Mouse (Mus musculus): ENCODE results near the gene Tfpt. TPM values are rescaled to one million over a fixed set of nuclear protein-coding genes. Genes with fewer than 3 reads are reported as not detected.
A peak's percentile ranks its signal among the peaks of the same experiment; 100 is the strongest.

Tfpt gene
- polyA plus RNA-seq, 1 experiment from 2014 or later: 8.1 TPM

DNA sequence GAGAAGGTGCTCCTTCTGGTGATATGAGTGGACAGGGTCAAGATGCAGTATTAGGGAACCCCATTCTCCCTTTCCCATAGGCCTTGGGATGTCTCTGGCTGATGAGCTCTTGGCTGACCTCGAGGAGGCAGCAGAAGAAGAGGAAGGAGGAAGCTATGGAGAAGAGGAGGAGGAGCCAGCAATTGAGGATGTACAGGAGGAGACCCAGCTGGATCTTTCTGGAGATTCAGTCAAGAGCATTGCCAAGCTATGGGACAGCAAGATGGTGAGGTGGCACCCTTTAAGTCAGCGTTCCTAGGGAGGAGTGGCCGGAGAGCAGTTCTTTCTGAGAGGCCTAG lies 718 bp upstream of the Tfpt start:
- H3K9ac ChIP-seq (ENCODE audit: low read depth, low read length): peak overlapping the region; percentile 62
- H3K4me1 ChIP-seq (ENCODE audit: control insufficient read depth, low read depth, low read length): peaks cover 17% of the 10 kb centered on the region
- 48% methylated on average over 3 of the region's 3 CpGs for WGBS (ENCODE audit: insufficient replicate concordance)
- H3K4me2 ChIP-seq (ENCODE audit: low read depth, low read length): peak overlapping the region; percentile 94
- no peaks in the 10 kb centered on the region for H3K27me3 ChIP-seq (ENCODE audit: control insufficient read depth, insufficient read depth, low read depth, low read length)
- H3K27ac ChIP-seq (ENCODE audit: low read length): no peak overlapping the region
- ATAC-seq (ENCODE audit: low read depth): no peak
- H3K4me3 ChIP-seq (ENCODE audit: low read depth, low read length): peak overlapping the region; percentile 72
- H3K9me3 ChIP-seq (replicated peaks; ENCODE audit: control insufficient read depth, low read length): no peaks in the 10 kb centered on the region
- peaks cover 4% of the 10 kb centered on the region; the same call in 1 of the 2 replicates for H3K36me3 ChIP-seq (ENCODE audit: control insufficient read depth, insufficient read depth)

DNA sequence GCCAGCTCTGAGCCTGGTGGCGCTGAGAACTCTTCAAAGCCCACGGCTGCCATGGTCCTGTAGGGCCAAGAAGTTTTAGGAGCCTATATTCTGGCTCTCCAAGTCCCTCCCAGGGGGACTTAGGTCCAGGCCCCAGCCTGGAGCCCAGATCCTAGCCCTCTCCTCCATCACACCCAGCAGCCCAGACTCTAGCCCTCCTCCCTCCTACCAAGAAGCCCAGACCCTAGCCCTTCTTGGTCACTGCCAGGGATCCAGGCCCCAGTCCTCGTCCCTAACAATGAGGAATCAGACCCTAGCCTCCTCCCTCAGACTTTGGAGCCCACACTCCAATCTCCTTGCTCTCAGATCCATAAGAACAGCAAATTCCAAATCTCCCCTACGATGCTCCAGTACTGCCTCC lies 699 bp downstream of the Tfpt start:
- ATAC-seq (ENCODE audit: low read depth): no peak
- WGBS (ENCODE audit: insufficient replicate concordance): 29% methylated on average over 4 of the region's 4 CpGs
- peak overlapping the region; percentile 83 for H3K27ac ChIP-seq (ENCODE audit: low read length)

DNA sequence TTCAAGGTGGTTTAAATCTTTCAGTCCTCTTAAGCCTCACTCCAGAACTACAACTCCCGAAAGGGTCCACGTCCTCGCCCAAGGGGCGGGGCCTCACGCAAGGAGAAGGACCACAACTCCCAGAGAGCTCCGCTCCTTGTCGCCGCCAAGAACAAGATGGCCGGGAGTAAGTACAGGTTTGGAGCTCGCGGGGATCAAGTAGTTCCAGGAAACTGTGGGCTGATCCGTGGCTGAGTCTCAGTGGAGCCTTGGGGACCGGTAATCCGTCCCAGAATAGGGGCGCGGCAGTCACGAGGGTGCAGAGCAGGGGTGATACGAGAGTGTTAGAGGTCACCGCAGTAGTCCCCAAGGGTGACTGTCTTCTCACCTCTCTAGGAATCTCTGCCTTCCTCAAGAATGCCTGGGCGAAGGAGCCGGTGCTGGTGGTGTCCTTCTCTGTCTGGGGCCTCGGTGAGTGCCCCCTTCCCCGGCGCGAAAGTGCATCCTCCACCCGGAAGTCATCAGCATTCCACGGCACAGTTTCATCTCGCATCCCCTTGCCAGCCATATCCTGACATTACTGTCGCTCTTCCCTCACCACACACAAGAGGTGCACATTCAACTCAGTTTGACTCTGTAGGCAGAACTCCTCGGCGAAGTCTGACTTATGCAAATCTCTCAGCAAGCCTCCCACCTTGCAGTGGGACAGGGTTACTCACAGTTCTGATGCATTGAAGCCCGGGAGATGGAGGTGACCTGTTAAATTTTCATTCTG lies 12.3 kb downstream of the Tfpt start, which contains the start of gene Ndufa3:
Ndufa3 (plus strand) TSS at position 132 of the 754 bp plus-strand sequence.
- H3K9me3 ChIP-seq (replicated peaks; ENCODE audit: control insufficient read depth, low read length): no peaks in the 10 kb centered on the region
- H3K27ac ChIP-seq (ENCODE audit: low read length): peak within 1 kb of the TSS; percentile 74
- under 1% methylated on average over 32 of the region's 32 CpGs for WGBS (ENCODE audit: insufficient replicate concordance)
- peak; percentile 96 for ATAC-seq (ENCODE audit: low read depth)
- peak within 1 kb of the TSS; percentile 85 for H3K4me3 ChIP-seq (ENCODE audit: low read depth, low read length)
- no peaks in the 10 kb centered on the region for H3K27me3 ChIP-seq (ENCODE audit: control insufficient read depth, insufficient read depth, low read depth, low read length)
- H3K4me1 ChIP-seq (ENCODE audit: control insufficient read depth, low read depth, low read length): peaks cover 15% of the 10 kb centered on the region
- H3K36me3 ChIP-seq (ENCODE audit: control insufficient read depth, insufficient read depth): peaks cover 11% of the 10 kb centered on the region
- H3K4me2 ChIP-seq (ENCODE audit: low read depth, low read length): peak within 1 kb of the TSS; percentile 76
- H3K9ac ChIP-seq (ENCODE audit: low read depth, low read length): peak within 1 kb of the TSS; percentile 88

More for the DNA sequence above, 699 bp downstream of the Tfpt start:
- peak overlapping the region; percentile 79 for H3K9ac ChIP-seq (ENCODE audit: low read depth, low read length)
- peak overlapping the region; percentile 72 for H3K4me3 ChIP-seq (ENCODE audit: low read depth, low read length)
- H3K4me1 ChIP-seq (ENCODE audit: control insufficient read depth, low read depth, low read length): peaks cover 17% of the 10 kb centered on the region
- H3K36me3 ChIP-seq (ENCODE audit: control insufficient read depth, insufficient read depth): peaks cover 8% of the 10 kb centered on the region
- peak overlapping the region; percentile 94 for H3K4me2 ChIP-seq (ENCODE audit: low read depth, low read length)
- H3K27me3 ChIP-seq (ENCODE audit: control insufficient read depth, insufficient read depth, low read depth, low read length): no peaks in the 10 kb centered on the region
- H3K9me3 ChIP-seq (replicated peaks; ENCODE audit: control insufficient read depth, low read length): no peaks in the 10 kb centered on the region

DNA sequence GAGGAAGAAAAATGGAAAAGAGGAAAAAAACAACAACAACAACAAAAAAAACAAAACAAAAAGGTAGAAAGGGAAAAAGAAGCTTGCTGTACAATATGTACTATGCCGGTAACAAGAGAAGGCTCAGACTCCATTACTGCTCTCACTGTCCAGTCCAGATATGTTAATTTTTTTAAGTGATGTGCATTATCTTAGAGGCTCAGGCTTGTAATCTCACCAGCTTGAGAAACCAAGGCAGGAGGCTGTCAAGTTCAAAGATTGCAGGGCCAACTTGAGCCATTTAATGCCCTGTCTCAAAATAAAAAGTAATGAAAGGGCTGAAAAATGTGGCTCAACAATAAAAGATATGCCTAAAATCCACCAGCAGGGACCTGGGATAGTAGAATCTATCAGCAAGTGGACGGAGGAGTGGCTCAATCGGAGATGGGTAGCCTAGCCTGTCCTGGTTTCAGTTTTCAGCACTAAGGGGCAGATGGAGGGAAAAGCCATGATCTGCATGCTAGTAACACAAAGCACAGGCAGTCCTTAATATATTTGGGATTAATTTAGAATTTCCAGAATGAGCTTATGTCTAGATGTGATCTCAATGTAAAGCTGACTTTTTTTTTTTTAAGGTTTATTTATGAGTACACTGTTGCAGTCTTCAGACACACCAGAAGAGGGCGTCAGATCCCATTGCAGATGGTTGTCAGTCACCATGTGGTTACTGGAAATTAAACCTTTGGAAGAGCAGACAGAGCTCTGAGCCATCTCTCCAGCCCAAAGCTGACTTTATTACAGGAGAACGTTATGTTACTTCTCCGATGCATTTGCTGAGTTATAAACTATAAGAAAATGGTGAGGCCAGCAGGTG lies 13.1 kb downstream of the Tfpt start:
- peak overlapping the region; percentile 31; the same call in 1 of the 2 replicates for H3K9ac ChIP-seq (ENCODE audit: low read depth, low read length)
- H3K27me3 ChIP-seq (ENCODE audit: control insufficient read depth, insufficient read depth, low read depth, low read length): no peaks in the 10 kb centered on the region
- H3K4me2 ChIP-seq (ENCODE audit: low read depth, low read length): peak overlapping the region; percentile 76
- peak overlapping the region; percentile 74; the same call in 1 of the 2 replicates for H3K27ac ChIP-seq (ENCODE audit: low read length)
- WGBS (ENCODE audit: insufficient replicate concordance): 24% methylated on average over 6 of the region's 6 CpGs
- H3K4me1 ChIP-seq (ENCODE audit: control insufficient read depth, low read depth, low read length): peaks cover 15% of the 10 kb centered on the region
- peaks cover 11% of the 10 kb centered on the region for H3K36me3 ChIP-seq (ENCODE audit: control insufficient read depth, insufficient read depth)
- peak overlapping the region; percentile 85 for H3K4me3 ChIP-seq (ENCODE audit: low read depth, low read length)
- no peaks in the 10 kb centered on the region for H3K9me3 ChIP-seq (replicated peaks; ENCODE audit: control insufficient read depth, low read length)
- ATAC-seq (ENCODE audit: low read depth): peak; percentile 19

DNA sequence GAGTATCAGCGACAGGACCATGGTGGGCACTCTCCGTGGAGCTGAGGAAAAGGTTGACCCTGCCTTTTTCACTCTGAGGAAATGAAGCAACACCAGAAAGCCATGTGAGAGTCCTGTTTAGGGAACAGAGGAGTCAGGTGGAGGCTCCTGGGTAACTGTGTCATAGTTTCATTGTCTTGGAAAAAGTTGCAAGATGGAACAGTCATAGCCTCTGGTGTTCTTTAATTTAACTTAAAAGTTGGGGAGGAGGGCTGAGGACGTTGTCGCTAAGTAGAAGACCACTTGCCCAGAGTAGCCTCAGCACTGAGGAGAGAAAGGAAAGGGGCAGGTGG lies 13.7 kb downstream of the Tfpt start, which contains the start of gene Oscar:
Oscar (minus strand) TSS at position 101 of the 332 bp plus-strand sequence.
- Histone ChIP-seq H3K9ac (ENCODE audit: low read depth, low read length) (peak within 1 kb of the TSS; percentile 31; the same call in 1 of the 2 replicates), H3K4me1 (ENCODE audit: control insufficient read depth, low read depth, low read length) (peaks cover 15% of the 10 kb centered on the region), H3K4me2 (ENCODE audit: low read depth, low read length) (peak within 1 kb of the TSS; percentile 76), H3K27ac (ENCODE audit: low read length) (peak within 1 kb of the TSS; percentile 74; the same call in 1 of the 2 replicates), H3K27me3 (ENCODE audit: control insufficient read depth, insufficient read depth, low read depth, low read length) (no peaks in the 10 kb centered on the region), H3K9me3 (replicated peaks; ENCODE audit: control insufficient read depth, low read length) (no peaks in the 10 kb centered on the region), H3K4me3 (ENCODE audit: low read depth, low read length) (peak within 1 kb of the TSS; percentile 85), H3K36me3 (ENCODE audit: control insufficient read depth, insufficient read depth) (peaks cover 10% of the 10 kb centered on the region)
- WGBS (ENCODE audit: insufficient replicate concordance): 51% methylated on average over 4 of the region's 4 CpGs
- no peak for ATAC-seq (ENCODE audit: low read depth)

DNA sequence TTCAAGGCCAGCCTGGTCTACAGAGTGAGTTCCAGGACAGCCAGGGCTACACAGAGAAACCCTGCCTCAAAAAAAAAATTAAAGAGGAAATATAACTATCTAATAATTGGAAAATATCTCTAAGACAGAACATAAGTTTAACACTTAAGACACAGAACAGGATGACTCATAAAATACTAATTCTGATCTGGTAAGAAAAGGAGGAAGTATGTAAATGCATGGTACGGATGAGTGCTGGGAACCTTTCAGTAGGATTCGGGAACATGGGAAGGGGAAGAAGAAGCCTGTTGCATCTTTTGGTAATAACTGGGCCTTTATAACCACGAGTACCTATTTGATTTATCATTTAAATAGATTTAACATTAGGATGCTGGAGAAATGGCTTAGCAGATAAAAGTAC lies 15.7 kb downstream of the Tfpt start:
- no peak for ATAC-seq (ENCODE audit: low read depth)
- no peak overlapping the region for H3K9ac ChIP-seq (ENCODE audit: low read depth, low read length)
- no peak overlapping the region for H3K4me3 ChIP-seq (ENCODE audit: low read depth, low read length)
- no peaks in the 10 kb centered on the region for H3K36me3 ChIP-seq (ENCODE audit: control insufficient read depth, insufficient read depth)
- no peaks in the 10 kb centered on the region for H3K27me3 ChIP-seq (ENCODE audit: control insufficient read depth, insufficient read depth, low read depth, low read length)
- H3K4me1 ChIP-seq (ENCODE audit: control insufficient read depth, low read depth, low read length): peaks cover 15% of the 10 kb centered on the region
- no peak overlapping the region for H3K4me2 ChIP-seq (ENCODE audit: low read depth, low read length)
- 56% methylated on average over 3 of the region's 3 CpGs for whole genome bisulfite sequencing (ENCODE audit: insufficient replicate concordance)
- no peaks in the 10 kb centered on the region for H3K9me3 ChIP-seq (replicated peaks; ENCODE audit: control insufficient read depth, low read length)
- no peak overlapping the region for H3K27ac ChIP-seq (ENCODE audit: low read length)

DNA sequence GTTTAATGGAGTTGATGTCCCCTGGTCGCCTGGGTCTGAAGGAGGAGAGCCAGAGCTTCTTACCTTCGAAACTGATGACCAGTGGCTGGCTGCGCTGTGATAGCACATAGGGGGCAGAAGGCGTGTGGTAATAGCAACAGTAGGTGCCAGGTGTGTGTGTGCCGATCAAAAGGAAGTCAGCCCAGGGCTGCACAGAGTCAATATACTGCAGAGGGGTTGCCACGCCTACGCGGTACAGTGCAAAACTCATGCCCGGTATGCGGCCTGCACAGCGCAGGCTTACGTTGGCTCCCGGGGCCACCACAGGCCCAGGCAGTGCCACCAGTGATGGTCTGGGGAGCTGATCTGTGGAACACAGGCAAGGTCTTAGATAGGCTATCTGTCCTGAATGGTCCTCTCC lies 18.7 kb downstream of the Tfpt start:
- Histone ChIP-seq H3K4me1 (ENCODE audit: control insufficient read depth, low read depth, low read length) (no peaks in the 10 kb centered on the region), H3K27me3 (ENCODE audit: control insufficient read depth, insufficient read depth, low read depth, low read length) (no peaks in the 10 kb centered on the region), H3K27ac (ENCODE audit: low read length) (no peak overlapping the region), H3K4me2 (ENCODE audit: low read depth, low read length) (no peak overlapping the region), H3K9ac (ENCODE audit: low read depth, low read length) (no peak overlapping the region), H3K36me3 (ENCODE audit: control insufficient read depth, insufficient read depth) (no peaks in the 10 kb centered on the region), H3K4me3 (ENCODE audit: low read depth, low read length) (no peak overlapping the region), H3K9me3 (replicated peaks; ENCODE audit: control insufficient read depth, low read length) (no peaks in the 10 kb centered on the region)
- WGBS (ENCODE audit: insufficient replicate concordance): 66% methylated on average over 13 of the region's 13 CpGs
- ATAC-seq (ENCODE audit: low read depth): peak; percentile 30

DNA sequence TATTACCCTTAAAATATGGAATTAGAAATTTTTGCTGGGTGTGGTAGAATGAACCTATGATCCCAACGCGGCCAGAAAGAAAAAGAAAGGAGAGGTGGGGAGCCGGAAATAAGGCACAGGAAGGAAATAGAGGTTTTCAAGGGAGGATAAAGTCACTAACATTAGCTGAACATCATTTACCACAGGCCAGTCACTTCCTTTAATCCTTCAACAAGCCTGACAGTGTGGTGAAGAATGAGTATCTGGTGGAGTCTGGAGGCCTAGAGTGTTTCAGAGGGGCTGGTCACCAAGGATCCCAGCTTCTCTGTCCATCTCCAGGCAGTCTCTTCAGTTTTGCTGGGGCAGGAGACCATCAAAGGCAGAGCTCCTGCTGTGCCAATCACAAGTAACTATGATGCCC lies 19.3 kb downstream of the Tfpt start:
- no peaks in the 10 kb centered on the region for H3K36me3 ChIP-seq (ENCODE audit: control insufficient read depth, insufficient read depth)
- H3K27ac ChIP-seq (ENCODE audit: low read length): no peak overlapping the region
- H3K4me2 ChIP-seq (ENCODE audit: low read depth, low read length): no peak overlapping the region
- WGBS (ENCODE audit: insufficient replicate concordance): 21% methylated on average over 3 of the region's 3 CpGs
- H3K9ac ChIP-seq (ENCODE audit: low read depth, low read length): no peak overlapping the region
- ATAC-seq (ENCODE audit: low read depth): no peak
- no peaks in the 10 kb centered on the region for H3K27me3 ChIP-seq (ENCODE audit: control insufficient read depth, insufficient read depth, low read depth, low read length)
- no peak overlapping the region for H3K4me3 ChIP-seq (ENCODE audit: low read depth, low read length)
- H3K9me3 ChIP-seq (replicated peaks; ENCODE audit: control insufficient read depth, low read length): no peaks in the 10 kb centered on the region
- no peaks in the 10 kb centered on the region for H3K4me1 ChIP-seq (ENCODE audit: control insufficient read depth, low read depth, low read length)

DNA sequence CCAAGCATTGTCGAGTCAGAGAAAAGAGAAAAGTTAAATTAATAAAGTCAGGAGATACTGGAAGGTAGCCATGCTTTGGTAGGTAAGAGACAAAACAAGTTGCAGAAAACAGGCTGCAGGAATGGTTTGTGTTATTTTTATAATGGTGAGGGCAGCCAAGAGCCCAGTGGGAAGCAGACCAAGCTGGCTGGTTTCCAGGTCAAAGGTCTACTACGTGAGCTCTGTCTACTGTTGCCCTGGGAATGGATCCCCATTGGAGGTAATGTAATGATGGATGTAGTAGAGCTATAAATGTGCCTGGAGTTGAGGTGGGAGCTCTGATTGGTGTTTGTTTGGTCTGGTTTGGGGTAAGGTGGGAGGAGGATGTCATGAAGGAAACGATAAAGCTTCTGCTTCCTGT lies 20.6 kb downstream of the Tfpt start:
- Histone ChIP-seq H3K9ac (ENCODE audit: low read depth, low read length) (no peak overlapping the region), H3K4me3 (ENCODE audit: low read depth, low read length) (no peak overlapping the region), H3K27ac (ENCODE audit: low read length) (no peak overlapping the region), H3K36me3 (ENCODE audit: control insufficient read depth, insufficient read depth) (no peaks in the 10 kb centered on the region), H3K27me3 (ENCODE audit: control insufficient read depth, insufficient read depth, low read depth, low read length) (no peaks in the 10 kb centered on the region), H3K4me1 (ENCODE audit: control insufficient read depth, low read depth, low read length) (no peaks in the 10 kb centered on the region), H3K9me3 (replicated peaks; ENCODE audit: control insufficient read depth, low read length) (no peaks in the 10 kb centered on the region), H3K4me2 (ENCODE audit: low read depth, low read length) (no peak overlapping the region)
- WGBS (ENCODE audit: insufficient replicate concordance): 39% methylated on average over 3 of the region's 3 CpGs
- ATAC-seq (ENCODE audit: low read depth): peak; percentile 79

Measured in liver, embryonic 16.5 days (tissue).